Comparison of ENCODE assay signal across 8 mouse cellular contexts in genomic region chr2:144011080-144011551, GRCm38 (mm10). TPM values are rescaled to one million over a fixed set of nuclear protein-coding genes. Genes with fewer than 3 reads are reported as not detected.
DNase-seq lines count a peak whose midpoint lies in the region; ATAC-seq and TF ChIP-seq lines count a peak whose summit lies in the region.

Gene Rrbp1 (minus strand): TSS chr2:144011263.

- H3K4me3 ChIP-seq in forebrain, embryonic 10.5 days, result peak within 1 kb of the TSS; percentile 85
- peak within 1 kb of the TSS; percentile 98 for H3K4me3 ChIP-seq in heart, embryonic 15.5 days
- H3K4me3 ChIP-seq in liver, embryonic 14.5 days (ENCODE audit: insufficient read depth in 1 of 2, low read depth in 2 of 2, low read length in 2 of 2), result peak within 1 kb of the TSS; percentile 70 to 91
- peak within 1 kb of the TSS; percentile 92 for H3K4me3 ChIP-seq in neural tube, embryonic 11.5 days (ENCODE audit: low read depth, low read length)
- peak within 1 kb of the TSS; percentile 95 for H3K4me3 ChIP-seq in stomach, postnatal 0 days (ENCODE audit: low read depth, low read length)

- peaks cover 14% of the 10 kb centered on the region for H3K4me1 ChIP-seq in forebrain, embryonic 10.5 days
- peaks cover 38% of the 10 kb centered on the region for H3K4me1 ChIP-seq in heart, embryonic 15.5 days (replicated peaks)
- H3K4me1 ChIP-seq in liver, embryonic 14.5 days (replicated peaks; ENCODE audit: control insufficient read depth in 2 of 2, insufficient read depth in 2 of 2, low read length in 1 of 2), result peaks cover 3 to 20% of the 10 kb centered on the region in 2 experiments; a peak in 3 of 4 replicates
- H3K4me1 ChIP-seq in neural tube, embryonic 11.5 days (ENCODE audit: control insufficient read depth, insufficient read depth, low read length), result no peaks in the 10 kb centered on the region
- H3K4me1 ChIP-seq in stomach, postnatal 0 days (replicated peaks; ENCODE audit: control insufficient read depth, insufficient read depth), result peaks cover 1% of the 10 kb centered on the region; the same call in 1 of the 2 replicates

- no peaks in the 10 kb centered on the region; the same call in 1 of the 2 replicates for H3K36me3 ChIP-seq in forebrain, embryonic 10.5 days (replicated peaks)
- no peaks in the 10 kb centered on the region for H3K36me3 ChIP-seq in heart, embryonic 15.5 days
- H3K36me3 ChIP-seq in liver, embryonic 14.5 days (replicated peaks; ENCODE audit: control insufficient read depth, insufficient read depth, low read depth), result no peaks in the 10 kb centered on the region
- H3K36me3 ChIP-seq in neural tube, embryonic 11.5 days (ENCODE audit: control insufficient read depth, insufficient read depth, low read length), result no peaks in the 10 kb centered on the region
- no peaks in the 10 kb centered on the region for H3K36me3 ChIP-seq in stomach, postnatal 0 days (ENCODE audit: control insufficient read depth, insufficient read depth, low read length)

- no peaks in the 10 kb centered on the region for H3K9me3 ChIP-seq in forebrain, embryonic 10.5 days
- no peaks in the 10 kb centered on the region for H3K9me3 ChIP-seq in heart, embryonic 15.5 days (replicated peaks)
- no peaks in the 10 kb centered on the region for H3K9me3 ChIP-seq in liver, embryonic 14.5 days (ENCODE audit: control insufficient read depth, low read length)
- no peaks in the 10 kb centered on the region for H3K9me3 ChIP-seq in neural tube, embryonic 11.5 days (ENCODE audit: control insufficient read depth, low read length)
- no peaks in the 10 kb centered on the region for H3K9me3 ChIP-seq in stomach, postnatal 0 days (ENCODE audit: control insufficient read depth, low read length)

- peak within 1 kb of the TSS; percentile 96 for H3K9ac ChIP-seq in heart, embryonic 15.5 days
- H3K9ac ChIP-seq in liver, embryonic 14.5 days (replicated peaks), result peak within 1 kb of the TSS; percentile 71
- peak within 1 kb of the TSS; percentile 84 for H3K9ac ChIP-seq in neural tube, embryonic 11.5 days (ENCODE audit: low read length)
- peak within 1 kb of the TSS; percentile 99 for H3K9ac ChIP-seq in stomach, postnatal 0 days (ENCODE audit: low read length)

- WGBS in forebrain, embryonic 10.5 days, result under 1% methylated on average over 52 of the region's 53 CpGs
- under 1% methylated on average over 51 of the region's 53 CpGs for WGBS in heart, embryonic 15.5 days
- 0% methylated on average over 52 of the region's 53 CpGs for WGBS in liver, embryonic 14.5 days (ENCODE audit: insufficient replicate concordance)
- WGBS in neural tube, embryonic 11.5 days, result under 1% methylated on average over 24 of the region's 53 CpGs
- WGBS in stomach, postnatal 0 days, result 2% methylated on average over 31 of the region's 53 CpGs

- DNase-seq in CD8-positive naive resting alpha-beta T cell, adult 2 months (ENCODE audit: low read depth in 2 of 2, low spot score in 2 of 2), result peak; percentile 97 to 98
- DNase-seq in c-Kit-positive CD71-negative TER-119-negative erythroid progenitor cells, embryonic 14.5 days (ENCODE audit: low read depth), result peak; percentile 89
- peak; percentile 98 for DNase-seq in forebrain, embryonic 10.5 days (ENCODE audit: extremely low spot score, low spot score)
- DNase-seq in kidney, postnatal 25 days, result peak; percentile 97 to 99
- peak; percentile 94 to 97 (median 95) for DNase-seq in liver, embryonic 14.5 days (ENCODE audit: low read depth in 3 of 3, low spot score in 3 of 3)
- DNase-seq in neural tube, embryonic 11.5 days (ENCODE audit: low spot score), result peak; percentile 99
- DNase-seq in stomach, postnatal 0 days (ENCODE audit: low spot score), result peak; percentile 98

- peak within 1 kb of the TSS; percentile 92 for H3K27ac ChIP-seq in forebrain, embryonic 10.5 days
- peak within 1 kb of the TSS; percentile 98 for H3K27ac ChIP-seq in heart, embryonic 15.5 days
- H3K27ac ChIP-seq in liver, embryonic 14.5 days, result peak within 1 kb of the TSS; percentile 80
- peak within 1 kb of the TSS; percentile 87 for H3K27ac ChIP-seq in neural tube, embryonic 11.5 days (ENCODE audit: low read depth, low read length)
- H3K27ac ChIP-seq in stomach, postnatal 0 days (replicated peaks), result peak within 1 kb of the TSS; percentile 99

- peak; percentile 97 for ATAC-seq in heart, embryonic 15.5 days (replicated peaks; ENCODE audit: insufficient number of reproducible peaks, insufficient read depth, low FRiP score, low read depth)
- ATAC-seq in liver, embryonic 14.5 days (ENCODE audit: insufficient read depth), result peak; percentile 96
- peak; percentile 99 for ATAC-seq in neural tube, embryonic 11.5 days (ENCODE audit: insufficient read depth, low FRiP score, low TSS enrichment)
- ATAC-seq in stomach, postnatal 0 days (ENCODE audit: low FRiP score, low TSS enrichment), result peak; percentile 97

- TF ChIP-seq EP300 in liver, embryonic 14.5 days (IDR thresholded peaks at IDR 0.05; ENCODE audit: low read depth), result no peak
- TF ChIP-seq EP300 in stomach, postnatal 0 days (optimal IDR thresholded peaks at IDR 0.05), result no peak

- peak within 1 kb of the TSS; percentile 79 for H3K4me2 ChIP-seq in heart, embryonic 15.5 days
- peak within 1 kb of the TSS; percentile 92 for H3K4me2 ChIP-seq in liver, embryonic 14.5 days (ENCODE audit: low read depth)
- peak within 1 kb of the TSS; percentile 57 for H3K4me2 ChIP-seq in neural tube, embryonic 11.5 days (ENCODE audit: low read depth)
- peak within 1 kb of the TSS; percentile 82 for H3K4me2 ChIP-seq in stomach, postnatal 0 days (replicated peaks; ENCODE audit: low read depth)

- TF ChIP-seq CTCF in liver, embryonic 14.5 days (IDR thresholded peaks at IDR 0.05; ENCODE audit: low read depth), result no peak
- TF ChIP-seq CTCF in stomach, postnatal 0 days (IDR thresholded peaks at IDR 0.05; ENCODE audit: low read depth), result no peak

- no peaks in the 10 kb centered on the region for H3K27me3 ChIP-seq in forebrain, embryonic 10.5 days (ENCODE audit: poor library complexity, severe bottlenecking)
- no peaks in the 10 kb centered on the region for H3K27me3 ChIP-seq in heart, embryonic 15.5 days
- no peaks in the 10 kb centered on the region for H3K27me3 ChIP-seq in liver, embryonic 14.5 days (ENCODE audit: control insufficient read depth, insufficient read depth, low read length)
- no peaks in the 10 kb centered on the region for H3K27me3 ChIP-seq in neural tube, embryonic 11.5 days (ENCODE audit: control insufficient read depth, insufficient read depth, low read length)
- no peaks in the 10 kb centered on the region for H3K27me3 ChIP-seq in stomach, postnatal 0 days (ENCODE audit: control insufficient read depth, insufficient read depth, low read length)

RNA-seq across cellular contexts. Expression of gene Rrbp1, which starts in this region (rescaled TPM):
- 44.6 and 47.5 TPM in 2 replicates for polyA plus RNA-seq in forebrain, embryonic 10.5 days (2016; fragmentation: Nextera tagmentation; extraction: Ambion mirVana)
- 59.2 and 70.7 TPM in 2 replicates for polyA plus RNA-seq in heart, embryonic 15.5 days (2015; fragmentation: Nextera tagmentation; extraction: Ambion mirVana)
- 40.4 and 83.7 TPM in 2 replicates for polyA plus RNA-seq in liver, embryonic 14.5 days (2012; rRNA removed)
- 39.6 and 41.2 TPM in 2 replicates for polyA plus RNA-seq in liver, embryonic 14.5 days (2014; fragmentation: Nextera tagmentation; extraction: Ambion mirVana)
- 38.8 and 44.1 TPM in 2 replicates for polyA plus RNA-seq in neural tube, embryonic 11.5 days (2014; fragmentation: Nextera tagmentation; extraction: Ambion mirVana)
- 61.0 and 69.0 TPM in 2 replicates for polyA plus RNA-seq in stomach, postnatal 0 days (2015; fragmentation: Nextera tagmentation; extraction: Ambion mirVana)

Comparison
In these comparisons a context has a peak if more than half of its experiments do, and no peak if none do; other contexts are left out.
1. Peak in every context shown above with its lines: DNase-seq, ATAC-seq, H3K4me3 ChIP-seq and H3K27ac ChIP-seq.